Mouse (Mus musculus) kidney, postnatal 0 days (tissue): ENCODE results near the gene Rexo4. TPM values are rescaled to one million over a fixed set of nuclear protein-coding genes. Genes with fewer than 3 reads are reported as not detected.

Experiments used
- ATAC-seq: fragments of 200-750 bp; cut with Nextera tagmentation; replicated peaks from 2 replicates; pipeline ENCODE4 v1.8.0; 2017; ENCODE audit warnings: low read depth, moderate number of reproducible peaks, moderate TSS enrichment, moderate library complexity; ENCODE audit not compliant: low FRiP score
- DNase-seq: peaks from one replicate; pipeline ENCODE4 v3.0.0-alpha.2; 2016; ENCODE audit warnings: low spot score
- H3K27ac ChIP-seq: fragments of 300-500 bp; sonication (generic); 2 replicates; pipeline ENCODE4 v1.5.1; 2014; ENCODE audit warnings: mild to moderate bottlenecking
- H3K27me3 ChIP-seq: fragments of 300-500 bp; sonication (generic); 2 replicates; pipeline ENCODE4 v1.6.1; 2014; ENCODE audit warnings: low read length, mixed read lengths; ENCODE audit not compliant: insufficient read depth
- H3K36me3 ChIP-seq: fragments of 300-500 bp; sonication (generic); 2 replicates; pipeline ENCODE4 v1.6.1; 2014; ENCODE audit warnings: low read length, mixed read lengths; ENCODE audit not compliant: insufficient read depth
- H3K4me1 ChIP-seq: fragments of 300-500 bp; sonication (generic); replicated peaks from 2 replicates; pipeline ENCODE4 v1.6.1; 2014; ENCODE audit warnings: antibody characterized with exemption, low read length, mixed read lengths; ENCODE audit not compliant: insufficient read depth
- H3K4me2 ChIP-seq: fragments of 300-500 bp; sonication (generic); 2 replicates; pipeline ENCODE4 v1.6.1; 2014; ENCODE audit warnings: mild to moderate bottlenecking, low read length, moderate library complexity, mixed read lengths
- H3K4me3 ChIP-seq: fragments of 300-500 bp; sonication (generic); replicated peaks from 2 replicates; pipeline ENCODE4 v1.5.1; 2014; ENCODE audit warnings: low read depth, low read length
- H3K9ac ChIP-seq: fragments of 300-500 bp; sonication (generic); 2 replicates; pipeline ENCODE4 v1.6.1; 2014; ENCODE audit warnings: low read depth, low read length
- H3K9me3 ChIP-seq: fragments of 300-500 bp; sonication (generic); replicated peaks from 2 replicates; pipeline ENCODE4 v1.6.1; 2016; ENCODE audit warnings: low read length, inconsistent platforms, mixed read lengths
- CTCF ChIP-seq: IDR thresholded peaks from 2 replicates; pipeline ENCODE4 v1.5.1; 2016; ENCODE audit warnings: antibody characterized with exemption, low read depth, mild to moderate bottlenecking, moderate library complexity
- WGBS: fragments of 180-500 bp; shearing (Covaris S2); extraction: QIAGEN DNeasy Blood & Tissue Kit; methylation state at CpG from one replicate; pipeline ENCODE4 v1.1.7; 2014; 5-methylcytosine and 5-hydroxymethylcytosine counted together
- polyA plus RNA-seq: library from polyadenylated mRNA; unstranded; fragments of >200 nt; fragmentation: Nextera tagmentation; extraction: Ambion mirVana; gene quantifications from 2 replicates; pipeline ENCODE4 v1.2.1, GENCODE M21; 2015

Rexo4 gene
- polyA plus RNA-seq, 1 experiment from 2014 or later = 34.3 TPM

- Histone ChIP-seq H3K4me1 (peaks cover 10% of the 10 kb centered on the region; the same call in 1 of the 2 replicates), H3K36me3 (0 out of 2 replicates have a peak, but pooled peaks cover 3% of the 10 kb centered on the region), H3K4me2 (peak within 1 kb of the TSS; percentile 75), H3K9me3 (no peaks in the 10 kb centered on the region), H3K9ac (peak within 1 kb of the TSS; percentile 89), H3K27ac (peak within 1 kb of the TSS; percentile 94), H3K27me3 (no peaks in the 10 kb centered on the region), H3K4me3 (peak within 1 kb of the TSS; percentile 82)
- peak; percentile 98 for DNase-seq
- peak; percentile 95 for ATAC-seq
- TF ChIP-seq CTCF = no peak
- under 1% methylated on average over 57 of the region's 70 CpGs for WGBS
Measured at GRCm38 (mm10) chr2:26933304-26934055, 30.7 kb downstream of the Rexo4 start, which contains the start of the genes Surf4 and Stkld1. Surf4 (minus strand) TSS chr2:26933928. Stkld1 (plus strand) TSS chr2:26934047.

GRCm38 (mm10) chr2:26932473-26933303 lies 31.5 kb downstream of the Rexo4 start:
- Histone ChIP-seq H3K27me3 (no peaks in the 10 kb centered on the region), H3K4me3 (peak overlapping the region; percentile 82), H3K9me3 (no peaks in the 10 kb centered on the region), H3K4me2 (peak overlapping the region; percentile 75), H3K36me3 (peaks cover 9% of the 10 kb centered on the region), H3K27ac (peak overlapping the region; percentile 94), H3K4me1 (peaks cover 10% of the 10 kb centered on the region; the same call in 1 of the 2 replicates), H3K9ac (peak overlapping the region; percentile 89)
- TF ChIP-seq CTCF = no peak
- no peak for DNase-seq
- WGBS = under 1% methylated on average over 32 of the region's 49 CpGs
- no peak; the same call in 1 of the 2 replicates for ATAC-seq

- H3K9me3 ChIP-seq = no peaks in the 10 kb centered on the region
- H3K9ac ChIP-seq = no peak overlapping the region
- no peak overlapping the region; the same call in 1 of the 2 replicates for H3K27ac ChIP-seq
- H3K27me3 ChIP-seq = no peaks in the 10 kb centered on the region
- H3K4me1 ChIP-seq = peaks cover 10% of the 10 kb centered on the region; the same call in 1 of the 2 replicates
- H3K36me3 ChIP-seq = peaks cover 28% of the 10 kb centered on the region
- TF ChIP-seq CTCF = peak; percentile 75
- H3K4me2 ChIP-seq = no peak overlapping the region
- DNase-seq (peak; percentile 83), ATAC-seq (no peak)
- no peak overlapping the region for H3K4me3 ChIP-seq
- 43% methylated on average over 1 of the region's 1 CpGs for WGBS
Measured at GRCm38 (mm10) chr2:26930390-26930789, 33.8 kb downstream of the Rexo4 start.

GRCm38 (mm10) chr2:26927745-26928476 lies 36.3 kb downstream of the Rexo4 start:
- H3K27me3 ChIP-seq = no peaks in the 10 kb centered on the region
- H3K4me3 ChIP-seq = no peak overlapping the region
- peaks cover 53% of the 10 kb centered on the region for H3K36me3 ChIP-seq
- no peak for TF ChIP-seq CTCF
- no peaks in the 10 kb centered on the region for H3K9me3 ChIP-seq
- DNase-seq = no peak
- H3K4me1 ChIP-seq = peaks cover 6% of the 10 kb centered on the region; the same call in 1 of the 2 replicates
- no peak overlapping the region for H3K9ac ChIP-seq
- 82% methylated on average over 6 of the region's 6 CpGs for whole genome bisulfite sequencing
- no peak overlapping the region for H3K4me2 ChIP-seq
- no peak for ATAC-seq
- H3K27ac ChIP-seq = no peak overlapping the region

GRCm38 (mm10) chr2:26921784-26922183 lies 42.4 kb downstream of the Rexo4 start:
- ATAC-seq (no peak), DNase-seq (no peak)
- Histone ChIP-seq H3K27me3 (no peaks in the 10 kb centered on the region), H3K4me3 (no peak overlapping the region), H3K27ac (no peak overlapping the region), H3K4me1 (peaks cover 12% of the 10 kb centered on the region), H3K4me2 (no peak overlapping the region), H3K9ac (no peak overlapping the region), H3K9me3 (no peaks in the 10 kb centered on the region), H3K36me3 (peaks cover 83% of the 10 kb centered on the region)
- TF ChIP-seq CTCF = no peak
- 65% methylated on average over 9 of the region's 9 CpGs for WGBS
